Mouse (Mus musculus) lung, postnatal 36 days (tissue): ENCODE measurements around the gene Scaf11.
"Not testable (repeated sequence)": the region's sequence is repeated elsewhere in the genome, so short reads cannot be mapped to it uniquely, and the experiment has no call there.

Source experiments
- DNase-seq: peaks from one replicate; pipeline ENCODE4 v3.0.0; 2022; ENCODE audit warnings: mixed read lengths

Scaf11 gene

GRCm38 (mm10) chr15:96460730-96461540 is at the start of gene Scaf11:
Gene Scaf11 (minus strand): TSS chr15:96460843.
- DNase-seq: peak; percentile 94

DNA sequence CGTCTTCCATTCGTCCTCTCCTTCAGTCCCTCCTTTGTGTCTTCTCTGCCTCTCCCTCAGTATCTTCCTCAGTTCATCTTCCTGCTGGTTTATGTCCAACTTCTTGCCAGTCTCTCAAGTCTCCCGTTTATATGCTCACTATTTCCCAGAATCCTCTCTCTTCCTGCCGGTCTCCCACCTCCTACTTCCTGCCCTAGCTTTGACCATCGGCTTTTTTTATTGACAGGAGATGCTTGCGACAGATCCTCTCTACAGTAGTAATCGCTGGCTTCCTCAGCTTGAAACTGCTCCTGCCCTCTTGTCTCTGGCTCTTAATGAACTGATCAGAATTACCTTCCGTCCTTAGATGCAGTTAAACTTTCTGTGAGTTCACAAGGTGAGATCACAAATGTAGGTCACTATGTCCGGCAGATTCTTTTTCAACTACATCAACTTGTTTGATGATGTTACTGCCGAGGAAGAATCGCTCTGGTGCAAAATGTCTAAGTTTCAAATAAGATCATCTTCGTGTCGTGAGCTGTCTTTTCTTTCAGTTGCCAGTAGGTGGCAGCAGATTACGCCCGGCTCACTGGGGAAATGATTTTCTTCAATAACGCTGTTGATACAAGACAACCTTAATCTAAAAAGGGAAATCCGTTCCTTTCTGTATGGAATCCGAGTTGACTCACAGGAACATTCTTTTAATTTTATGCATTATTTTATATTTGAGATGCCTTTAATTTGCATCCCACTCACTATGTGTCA is 46.6 kb upstream of the Scaf11 start:
- DNase-seq: peak; percentile 57

- no peak for DNase-seq
Measured at GRCm38 (mm10) chr15:96497646-96498045, 37.0 kb upstream of the Scaf11 start.

DNA sequence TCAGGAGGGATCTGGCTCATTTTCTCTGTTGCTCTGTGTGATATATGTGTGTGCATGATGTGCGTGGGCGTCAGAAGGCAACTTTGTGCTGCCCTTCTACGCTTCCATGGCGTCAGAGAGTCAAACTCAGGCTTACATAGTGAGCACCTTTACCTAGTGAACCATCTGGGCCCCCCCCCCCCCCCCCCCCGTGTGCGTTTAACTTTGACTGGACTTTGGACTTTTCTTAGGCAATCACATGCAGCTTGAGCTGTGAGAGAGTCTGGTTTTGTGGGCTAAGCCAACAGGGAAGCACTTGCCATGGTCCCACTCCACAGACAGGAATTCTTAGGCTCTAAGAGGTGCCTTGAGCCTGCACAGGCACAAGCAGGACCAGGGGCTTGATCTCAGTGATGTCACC is 33.6 kb upstream of the Scaf11 start:
- no peak for DNase-seq

GRCm38 (mm10) chr15:96493573-96493972 is 32.9 kb upstream of the Scaf11 start:
- no peak for DNase-seq

DNA sequence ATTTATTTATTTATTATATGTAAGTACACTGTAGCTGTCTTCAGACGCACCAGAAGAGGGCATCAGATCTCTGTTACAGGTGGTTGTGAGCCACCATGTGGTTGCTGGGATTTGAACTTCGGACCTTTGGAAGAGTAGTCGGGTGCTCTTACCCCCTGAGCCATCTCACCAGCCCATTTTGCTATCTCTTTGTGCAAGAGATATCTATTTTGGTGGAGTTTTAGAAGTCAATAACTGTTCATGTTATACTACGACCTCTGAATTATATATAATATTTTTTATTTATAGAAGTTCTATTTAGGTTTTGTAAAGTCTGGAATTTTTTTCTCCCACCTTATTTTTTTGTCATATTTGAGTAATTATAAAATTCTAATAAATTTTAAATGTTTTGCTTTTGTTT is 32.3 kb upstream of the Scaf11 start:
- DNase-seq: not testable (repeated sequence)

DNA sequence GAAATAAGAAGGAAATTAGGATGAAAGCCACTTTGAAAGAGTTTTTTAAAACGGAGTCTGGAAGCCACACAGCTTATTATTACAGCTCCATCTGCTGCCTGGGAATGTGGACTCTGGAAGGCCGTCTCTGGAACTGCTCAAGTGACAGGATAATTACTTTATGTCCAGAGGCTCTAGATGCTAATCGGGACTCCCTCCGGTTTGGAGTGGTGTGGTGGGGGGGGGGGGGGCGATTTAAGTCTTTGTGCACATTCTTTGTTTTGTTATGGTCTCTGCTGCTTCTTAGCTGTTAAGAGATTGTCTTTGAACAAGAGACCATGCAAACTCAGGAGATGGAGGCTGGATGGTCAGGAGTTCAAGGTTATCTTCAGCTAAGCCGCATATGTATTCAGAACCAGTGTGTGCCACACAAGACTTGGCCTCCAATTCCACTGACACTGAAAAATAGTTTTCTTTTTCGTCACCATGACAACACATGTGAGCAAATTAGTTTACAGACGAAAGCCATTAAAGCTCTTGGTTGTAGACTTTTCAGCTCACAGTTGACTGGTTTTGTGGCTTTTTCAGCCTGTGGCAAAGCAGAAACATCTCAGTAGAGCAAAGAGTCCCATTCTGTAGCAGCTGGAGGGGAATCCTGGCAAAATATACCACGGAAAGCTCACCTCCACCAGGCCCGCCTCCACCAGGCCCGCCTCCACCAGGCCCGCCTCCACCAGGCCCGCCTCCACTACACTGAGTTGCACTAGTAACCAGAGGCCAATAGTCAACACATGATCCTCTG is 31.4 kb upstream of the Scaf11 start:
- no peak for DNase-seq

GRCm38 (mm10) chr15:96491421-96491820 is 30.8 kb upstream of the Scaf11 start:
- DNase-seq: no peak

DNA sequence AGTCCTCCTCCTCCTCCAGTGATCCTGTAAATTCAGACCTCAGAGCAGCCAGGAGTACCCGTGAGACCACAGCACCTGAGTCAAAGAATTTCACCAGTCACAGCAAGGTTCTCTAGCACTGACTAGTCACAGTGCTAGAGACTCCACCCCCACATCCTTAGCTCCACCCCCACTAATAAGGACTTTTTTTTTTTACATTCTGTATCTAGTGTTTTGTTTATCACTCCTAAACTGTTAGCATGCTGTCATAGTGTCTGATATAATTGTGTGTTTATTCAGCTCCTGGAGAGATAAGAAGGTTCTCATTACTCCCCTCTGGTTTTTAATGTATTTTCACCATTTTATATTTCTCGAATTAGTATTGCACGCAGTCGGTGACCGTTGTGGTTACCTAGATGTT is 29.5 kb upstream of the Scaf11 start:
- no peak for DNase-seq

- DNase-seq: peak; percentile 29
Measured at GRCm38 (mm10) chr15:96488941-96489786, 28.5 kb upstream of the Scaf11 start.

- DNase-seq: no peak
Measured at GRCm38 (mm10) chr15:96487066-96487698, 26.5 kb upstream of the Scaf11 start.

DNA sequence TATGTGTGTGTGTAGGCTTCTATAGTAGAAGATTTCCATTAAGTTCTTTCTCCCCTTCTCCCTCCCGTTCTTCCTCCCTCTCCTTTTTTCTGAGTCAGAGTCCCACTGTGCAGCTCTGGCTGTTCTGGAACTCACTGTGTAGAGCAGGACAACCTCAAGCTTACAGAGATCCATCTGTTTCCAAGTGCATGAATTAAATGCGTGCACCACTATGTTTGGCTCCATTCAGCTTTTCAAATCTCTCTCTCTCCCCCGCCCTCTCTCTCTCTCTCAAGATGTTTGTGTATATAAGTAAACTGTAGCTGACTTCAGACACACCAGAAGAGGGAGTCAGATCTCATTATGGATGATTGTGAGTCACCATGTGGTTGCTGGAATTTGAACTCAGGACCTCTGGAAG is 20.2 kb upstream of the Scaf11 start:
- DNase-seq: no peak

- no peak for DNase-seq
Measured at GRCm38 (mm10) chr15:96478006-96478405, 17.4 kb upstream of the Scaf11 start.

- DNase-seq: peak; percentile 95
Measured at GRCm38 (mm10) chr15:96476359-96476758, 15.7 kb upstream of the Scaf11 start.

- DNase-seq: no peak
Measured at GRCm38 (mm10) chr15:96475571-96475972, 14.9 kb upstream of the Scaf11 start.

- DNase-seq: peak; percentile 71
Measured at GRCm38 (mm10) chr15:96474325-96474955, 13.8 kb upstream of the Scaf11 start.

GRCm38 (mm10) chr15:96473920-96474319 is 13.3 kb upstream of the Scaf11 start:
- no peak for DNase-seq

- peak; percentile 39 for DNase-seq
Measured at GRCm38 (mm10) chr15:96468316-96468715, 7.7 kb upstream of the Scaf11 start.

- no peak for DNase-seq
Measured at GRCm38 (mm10) chr15:96467844-96468243, 7.2 kb upstream of the Scaf11 start.

DNA sequence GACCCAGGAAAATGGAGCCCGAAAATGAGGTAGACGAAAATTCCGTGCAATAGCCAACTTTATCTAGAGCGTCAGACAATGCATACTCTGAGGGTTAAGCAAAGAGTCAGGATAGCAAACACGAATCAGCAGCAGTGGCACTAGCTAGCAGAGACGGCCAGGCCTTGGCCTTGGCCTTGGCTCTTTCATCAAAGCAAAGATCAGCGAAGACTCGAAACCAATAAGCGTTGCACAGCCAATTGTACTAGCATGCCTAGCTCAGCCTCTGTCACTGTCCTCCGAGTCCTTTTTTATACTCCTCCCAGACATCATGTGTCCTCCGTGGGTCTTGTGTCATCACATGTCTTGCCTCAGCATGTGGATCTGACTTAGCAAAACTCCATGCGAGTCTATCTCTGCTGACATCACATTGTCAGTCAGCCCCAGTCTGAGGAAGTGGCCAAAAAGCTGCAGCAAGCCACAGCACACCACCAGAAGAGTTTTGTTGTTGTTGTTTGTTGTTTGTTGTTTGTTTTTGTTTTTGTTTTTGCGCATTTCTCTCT is 5.8 kb upstream of the Scaf11 start:
- DNase-seq: no peak

DNA sequence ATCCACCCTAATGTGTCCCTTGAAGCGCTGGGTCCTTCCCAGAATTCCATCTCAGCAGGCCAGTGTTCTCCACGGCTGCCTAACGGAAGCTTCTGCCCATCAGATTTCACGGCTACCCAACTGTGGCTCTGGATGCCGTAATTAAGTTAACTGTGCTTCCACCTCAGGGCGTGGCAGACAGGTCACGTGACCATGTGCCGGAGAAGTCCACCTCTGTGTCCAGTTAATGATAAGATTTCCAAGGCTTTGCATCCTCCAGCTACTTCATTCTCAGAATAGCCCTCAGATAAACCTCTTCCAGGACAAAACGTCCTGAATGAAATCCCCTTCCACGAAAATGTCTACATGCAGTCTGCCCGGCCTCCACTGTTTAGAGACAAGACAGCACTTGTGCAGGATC is 4.4 kb upstream of the Scaf11 start:
- no peak for DNase-seq
